In genomic region chr12:29167922-29168321, GRCm38 (mm10) we compare ENCODE assay signal across 12 mouse cellular contexts.
DNase-seq lines count a peak whose midpoint lies in the region.
"Had no signal": no experiment of that assay in that cellular context is flagged by ENCODE, and none has a peak within 500 bp of the region (broad histone marks: within the 10 kb centered on the region; RNA-seq: fewer than 3 reads in every experiment).

No protein-coding gene starts in this region.

- intact Hi-C loops in heart, postnatal 36 days (cut with DNase I): loop anchor here (2.0 kb wide), 2 partner anchors 99 to 579 kb away; no protein-coding TSS in a partner anchor

- DNase-seq in cerebellum, adult 18-20 months: peak; percentile 14 to 18
- no peak for DNase-seq in cerebellum, postnatal 4 days (ENCODE audit: low spot score in 2 of 2)
- DNase-seq in heart, adult 11 months: peak; percentile 42
- no peak for DNase-seq in heart, postnatal 36 days
- DNase-seq in right cerebral cortex, postnatal 36 days (ENCODE audit: low spot score in 2 of 2): peak; percentile 20 to 34
- no peak for DNase-seq in right cerebral cortex, postnatal 14 days
- DNase-seq in embryo, embryonic 10.5 days (ENCODE audit: low spot score): no peak
- DNase-seq: adrenal gland, postnatal 14 days; forebrain, postnatal 0 days; heart, adult 2 months; heart, postnatal 14 days; kidney, adult 2 months had no signal

Comparison
In these comparisons a context has a peak if more than half of its experiments do, and no peak if none do; other contexts are left out.
1. DNase-seq: peak in cerebellum, adult 18-20 months (2 of 2), heart, adult 11 months (single experiment) and right cerebral cortex, postnatal 36 days (2 of 2); none in cerebellum, postnatal 4 days (0 of 2), heart, postnatal 36 days (0 of 2), right cerebral cortex, postnatal 14 days (single experiment) and embryo, embryonic 10.5 days (single experiment).